In genomic region chr3:129270044-129270443, GRCm38 (mm10) we compare ENCODE assay signal across 9 mouse cellular contexts.
DNase-seq lines count a peak whose midpoint lies in the region; ATAC-seq and TF ChIP-seq lines count a peak whose summit lies in the region.
"Had no signal": no experiment of that assay in that cellular context is flagged by ENCODE, and none has a peak within 500 bp of the region (broad histone marks: within the 10 kb centered on the region; RNA-seq: fewer than 3 reads in every experiment).

No protein-coding gene starts in this region.

- H3K4me3 ChIP-seq in lung, adult 2 months (replicated peaks; ENCODE audit: extremely low read depth, low read depth, low read length), result no peak overlapping the region
- H3K4me3 ChIP-seq in embryonic facial prominence, embryonic 15.5 days (replicated peaks), result no peak overlapping the region
- H3K4me3 ChIP-seq in neural tube, embryonic 15.5 days (replicated peaks), result no peak overlapping the region
- H3K4me3 ChIP-seq in heart, embryonic 11.5 days (ENCODE audit: low read depth, low read length), result no peak overlapping the region

- no peak overlapping the region for H3K27ac ChIP-seq in embryonic facial prominence, embryonic 15.5 days (replicated peaks)
- H3K27ac ChIP-seq in neural tube, embryonic 15.5 days (replicated peaks), result no peak overlapping the region
- H3K27ac ChIP-seq in heart, embryonic 11.5 days (ENCODE audit: low read depth, low read length), result no peak overlapping the region

- no peak for TF ChIP-seq CTCF in lung, adult 2 months (IDR thresholded peaks at IDR 0.05; ENCODE audit: insufficient read depth, low read length)

- no peak; the same call in 1 of the 2 replicates for ATAC-seq in embryonic facial prominence, embryonic 15.5 days (ENCODE audit: insufficient number of reproducible peaks, low FRiP score, low TSS enrichment, low read depth)
- no peak for ATAC-seq in neural tube, embryonic 15.5 days (ENCODE audit: low FRiP score)
- no peak for ATAC-seq in heart, embryonic 11.5 days (replicated peaks; ENCODE audit: insufficient number of reproducible peaks, low FRiP score, low TSS enrichment)
- ATAC-seq in erythroid progenitor cell, adult 5-6 weeks (replicated peaks; ENCODE audit: low FRiP score, poor library complexity, severe bottlenecking), result no peak

- 52% methylated on average over 13 of the region's 13 CpGs for WGBS in lung, adult 2 months
- 25% methylated on average over 13 of the region's 13 CpGs for WGBS in embryonic facial prominence, embryonic 15.5 days
- WGBS in neural tube, embryonic 15.5 days, result 50% methylated on average over 13 of the region's 13 CpGs
- 53% methylated on average over 13 of the region's 13 CpGs for WGBS in heart, embryonic 11.5 days (ENCODE audit: insufficient replicate concordance)

- no peaks in the 10 kb centered on the region for H3K9me3 ChIP-seq in embryonic facial prominence, embryonic 15.5 days (replicated peaks)
- H3K9me3 ChIP-seq in neural tube, embryonic 15.5 days (replicated peaks), result no peaks in the 10 kb centered on the region
- H3K9me3 ChIP-seq in heart, embryonic 11.5 days (replicated peaks; ENCODE audit: control insufficient read depth, low read length), result no peaks in the 10 kb centered on the region

- no peaks in the 10 kb centered on the region for H3K4me1 ChIP-seq in lung, adult 2 months (ENCODE audit: control insufficient read depth, insufficient read depth, low read length)
- no peaks in the 10 kb centered on the region for H3K4me1 ChIP-seq in embryonic facial prominence, embryonic 15.5 days
- no peaks in the 10 kb centered on the region for H3K4me1 ChIP-seq in neural tube, embryonic 15.5 days
- no peaks in the 10 kb centered on the region for H3K4me1 ChIP-seq in heart, embryonic 11.5 days (ENCODE audit: control insufficient read depth, insufficient read depth, low read length)

- TF ChIP-seq POLR2A in lung, adult 2 months (IDR thresholded peaks at IDR 0.05; ENCODE audit: borderline replicate concordance, extremely low read depth, low read depth, low read length), result no peak

- H3K36me3 ChIP-seq in embryonic facial prominence, embryonic 15.5 days, result no peaks in the 10 kb centered on the region
- no peaks in the 10 kb centered on the region for H3K36me3 ChIP-seq in neural tube, embryonic 15.5 days
- H3K36me3 ChIP-seq in heart, embryonic 11.5 days (ENCODE audit: control insufficient read depth, insufficient read depth, low read length), result no peaks in the 10 kb centered on the region

- H3K4me2 ChIP-seq in embryonic facial prominence, embryonic 15.5 days (replicated peaks), result peak overlapping the region; percentile 35
- H3K4me2 ChIP-seq in neural tube, embryonic 15.5 days, result peak overlapping the region; percentile 26
- H3K4me2 ChIP-seq in heart, embryonic 11.5 days, result no peak overlapping the region

- H3K27me3 ChIP-seq in embryonic facial prominence, embryonic 15.5 days, result no peaks in the 10 kb centered on the region
- no peaks in the 10 kb centered on the region for H3K27me3 ChIP-seq in neural tube, embryonic 15.5 days (replicated peaks)
- H3K27me3 ChIP-seq in heart, embryonic 11.5 days (ENCODE audit: control insufficient read depth, insufficient read depth, low read length), result no peaks in the 10 kb centered on the region

- no peak overlapping the region for H3K9ac ChIP-seq in embryonic facial prominence, embryonic 15.5 days
- no peak overlapping the region for H3K9ac ChIP-seq in neural tube, embryonic 15.5 days (replicated peaks)
- no peak overlapping the region for H3K9ac ChIP-seq in heart, embryonic 11.5 days (ENCODE audit: low read depth, low read length)

- DNase-seq in embryo, embryonic 10 days (ENCODE audit: low spot score), result peak; percentile 18
- no peak for DNase-seq in embryo, embryonic 9.5 days (ENCODE audit: extremely low spot score)
- peak; percentile 7 for DNase-seq in lung, adult 18-20 months
- no peak for DNase-seq in lung, adult 2 months
- DNase-seq: heart, postnatal 4 days had no signal

Comparison
In these comparisons a context has a peak if more than half of its experiments do, and no peak if none do; other contexts are left out.
1. DNase-seq: peak in embryo, embryonic 10 days (single experiment) and lung, adult 18-20 months (2 of 2); none in embryo, embryonic 9.5 days (single experiment) and lung, adult 2 months (single experiment).